Comparison of ENCODE assay signal across 7 mouse cellular contexts in genomic region chr3:21564211-21564781, GRCm38 (mm10).
A peak's percentile ranks its signal among the peaks of the same experiment; 100 is the strongest.
DNase-seq lines count a peak whose midpoint lies in the region; ATAC-seq lines count a peak whose summit lies in the region.

No protein-coding gene starts in this region.

- no peaks in the 10 kb centered on the region for H3K9me3 ChIP-seq in forebrain, embryonic 15.5 days
- H3K9me3 ChIP-seq in heart, embryonic 16.5 days (replicated peaks; ENCODE audit: control insufficient read depth, low read length), result no peaks in the 10 kb centered on the region
- H3K9me3 ChIP-seq in limb, embryonic 15.5 days, result no peaks in the 10 kb centered on the region

- H3K4me3 ChIP-seq in forebrain, embryonic 15.5 days, result no peak overlapping the region
- no peak overlapping the region for H3K4me3 ChIP-seq in heart, embryonic 16.5 days (ENCODE audit: low read length)
- no peak overlapping the region for H3K4me3 ChIP-seq in limb, embryonic 15.5 days

- no peaks in the 10 kb centered on the region for H3K36me3 ChIP-seq in forebrain, embryonic 15.5 days
- no peaks in the 10 kb centered on the region for H3K36me3 ChIP-seq in heart, embryonic 16.5 days (ENCODE audit: control insufficient read depth, insufficient read depth)
- no peaks in the 10 kb centered on the region for H3K36me3 ChIP-seq in limb, embryonic 15.5 days

- H3K27ac ChIP-seq in forebrain, embryonic 15.5 days (replicated peaks), result peak overlapping the region; percentile 67
- H3K27ac ChIP-seq in heart, embryonic 16.5 days (ENCODE audit: low read length), result peak overlapping the region; percentile 84
- H3K27ac ChIP-seq in limb, embryonic 15.5 days, result peak overlapping the region; percentile 79

- no peak overlapping the region for H3K4me2 ChIP-seq in forebrain, embryonic 15.5 days (replicated peaks)
- H3K4me2 ChIP-seq in heart, embryonic 16.5 days (ENCODE audit: low read depth, low read length), result peak overlapping the region; percentile 38
- no peak overlapping the region for H3K4me2 ChIP-seq in limb, embryonic 15.5 days

- no peaks in the 10 kb centered on the region for H3K27me3 ChIP-seq in forebrain, embryonic 15.5 days
- H3K27me3 ChIP-seq in heart, embryonic 16.5 days (ENCODE audit: control insufficient read depth, insufficient read depth, low read length), result no peaks in the 10 kb centered on the region
- H3K27me3 ChIP-seq in limb, embryonic 15.5 days, result no peaks in the 10 kb centered on the region

- no peak overlapping the region for H3K9ac ChIP-seq in forebrain, embryonic 15.5 days (replicated peaks)
- H3K9ac ChIP-seq in heart, embryonic 16.5 days (ENCODE audit: low read length), result no peak overlapping the region; the same call in 1 of the 2 replicates
- H3K9ac ChIP-seq in limb, embryonic 15.5 days, result no peak overlapping the region

- DNase-seq in cerebellum, adult 9-11 months, result peak; percentile 29
- peak; percentile 60 for DNase-seq in kidney, postnatal 14 days
- peak; percentile 28 for DNase-seq in ovary, adult 18-20 months (ENCODE audit: low spot score)

- H3K4me1 ChIP-seq in forebrain, embryonic 15.5 days, result peaks cover 20% of the 10 kb centered on the region
- peaks cover 15% of the 10 kb centered on the region for H3K4me1 ChIP-seq in heart, embryonic 16.5 days (ENCODE audit: control insufficient read depth, insufficient read depth, low read length)
- peaks cover 14% of the 10 kb centered on the region for H3K4me1 ChIP-seq in limb, embryonic 15.5 days

- 5% methylated on average over 3 of the region's 3 CpGs for WGBS in forebrain, embryonic 15.5 days
- 12% methylated on average over 3 of the region's 3 CpGs for WGBS in heart, embryonic 16.5 days
- WGBS in limb, embryonic 15.5 days, result 7% methylated on average over 3 of the region's 3 CpGs

- ATAC-seq in forebrain, embryonic 15.5 days (replicated peaks), result peak; percentile 91
- ATAC-seq in heart, embryonic 16.5 days (replicated peaks; ENCODE audit: extremely low read depth, insufficient read depth, low FRiP score), result peak; percentile 84
- peak; percentile 81 for ATAC-seq in limb, embryonic 15.5 days (ENCODE audit: insufficient number of reproducible peaks, low FRiP score, low TSS enrichment, low read depth)
- no peak for ATAC-seq in erythroid progenitor cell, adult 5-6 weeks (replicated peaks; ENCODE audit: low FRiP score, poor library complexity, severe bottlenecking)
